Mouse (Mus musculus) gonadal fat pad, adult 2 months (tissue): ENCODE data around the gene Gm10100. TPM values are rescaled to one million over a fixed set of nuclear protein-coding genes. Genes with fewer than 3 reads are reported as not detected.
"Not testable (repeated sequence)": the region's sequence is repeated elsewhere in the genome, so short reads cannot be mapped to it uniquely, and the experiment has no call there.

ENCODE experiments used
- DNase-seq: peaks from one replicate; pipeline ENCODE4 v3.0.0-alpha.2; 2012; ENCODE audit warnings: low read depth
- polyA plus RNA-seq: library from polyadenylated mRNA; depleted of rRNA; stranded (reverse); fragments of >200 nt; gene quantifications from 2 replicates; pipeline ENCODE4 v1.2.3, GENCODE M21; 2012; rRNA removed

Gm10100 gene
- polyA plus RNA-seq, 1 experiment = not detected

GRCm38 (mm10) chr10:77752312-77752711, 26.0 kb downstream of the Gm10100 start:
- DNase-seq = not testable (repeated sequence)

GRCm38 (mm10) chr10:77753448-77753847, 27.2 kb downstream of the Gm10100 start:
- no peak for DNase-seq

- not testable (repeated sequence) for DNase-seq
These were observed 33.3 kb downstream of the Gm10100 start, which contains the start of gene Gm3233 for GRCm38 (mm10) chr10:77759582-77759981. TSS of gene Gm3233 (minus strand) at chr10:77759682.

- no peak for DNase-seq
These were observed 43.4 kb downstream of the Gm10100 start for GRCm38 (mm10) chr10:77769727-77770126.

- DNase-seq = not testable (repeated sequence)
These were observed 44.9 kb downstream of the Gm10100 start, which contains the start of gene Gm3238 for GRCm38 (mm10) chr10:77771225-77771624. TSS of gene Gm3238 (minus strand) at chr10:77771325.

- not testable (repeated sequence) for DNase-seq
These were observed 45.9 kb downstream of the Gm10100 start for GRCm38 (mm10) chr10:77772142-77772541.

Other genes starting within 250 kb of the Gm10100 start
- gene Fam207a, start 210.7 kb upstream of the Gm10100 start, polyA plus RNA-seq = 20.2 and 21.9 TPM in 2 replicates
- gene Itgb2, start 196.2 kb upstream of the Gm10100 start, polyA plus RNA-seq = 17.9 and 21.8 TPM in 2 replicates
- gene Pttg1ip, start 144.8 kb upstream of the Gm10100 start, polyA plus RNA-seq = 203 and 244 TPM in 2 replicates
- 270 and 286 TPM in 2 replicates for gene Sumo3, start 120.4 kb upstream of the Gm10100 start, polyA plus RNA-seq
- 0.75 TPM in 1 of 2 replicates, not detected in the other for gene Gm49325, start 120.3 kb upstream of the Gm10100 start, polyA plus RNA-seq
- gene Ube2g2, start 104.2 kb upstream of the Gm10100 start, polyA plus RNA-seq = 46.0 and 47.8 TPM in 2 replicates
- gene Tspear, start 39.9 kb upstream of the Gm10100 start, polyA plus RNA-seq = 0.54 and 1.1 TPM in 2 replicates
- gene Gm19402, start 35.7 kb upstream of the Gm10100 start, polyA plus RNA-seq = not detected in 2 replicates
- gene Gm9508, start 29.3 kb upstream of the Gm10100 start, polyA plus RNA-seq = not detected in 2 replicates
- not detected in 2 replicates for gene Gm10272, start 19.9 kb upstream of the Gm10100 start, polyA plus RNA-seq
- not detected in 2 replicates for gene Gm10024, start 15.0 kb upstream of the Gm10100 start, polyA plus RNA-seq
- not detected in 2 replicates for gene Gm10142, start 10.7 kb upstream of the Gm10100 start, polyA plus RNA-seq
- not detected in 2 replicates for gene Krtap12-1, start 5.9 kb upstream of the Gm10100 start, polyA plus RNA-seq
- not detected in 2 replicates for gene Gm18596, start 16.2 kb downstream of the Gm10100 start, polyA plus RNA-seq
- not detected in 2 replicates for gene Gm9736, start 24.9 kb downstream of the Gm10100 start, polyA plus RNA-seq
- gene Gm3233, start 33.2 kb downstream of the Gm10100 start, polyA plus RNA-seq = not detected in 2 replicates
- gene Gm3238, start 44.8 kb downstream of the Gm10100 start, polyA plus RNA-seq = not detected in 2 replicates
- not detected in 2 replicates for gene Gm7138, start 50.5 kb downstream of the Gm10100 start, polyA plus RNA-seq
- not detected in 2 replicates for gene Gm3250, start 56.1 kb downstream of the Gm10100 start, polyA plus RNA-seq
- not detected in 2 replicates for gene Gm7137, start 61.7 kb downstream of the Gm10100 start, polyA plus RNA-seq
- gene Gm9639, start 68.6 kb downstream of the Gm10100 start, polyA plus RNA-seq = not detected in 2 replicates
- gene Gm19668, start 72.6 kb downstream of the Gm10100 start, polyA plus RNA-seq = not detected in 2 replicates
- gene Gm9507, start 85.4 kb downstream of the Gm10100 start, polyA plus RNA-seq = not detected in 2 replicates
- gene Gm2696, start 88.2 kb downstream of the Gm10100 start, polyA plus RNA-seq = not detected in 2 replicates
- gene Krtap10-4, start 100.6 kb downstream of the Gm10100 start, polyA plus RNA-seq = not detected in 2 replicates
- gene Krtap10-10, start 109.5 kb downstream of the Gm10100 start, polyA plus RNA-seq = 0.11 TPM in 1 of 2 replicates, not detected in the other
- not detected in 2 replicates for gene Gm36176, start 120.3 kb downstream of the Gm10100 start, polyA plus RNA-seq
- gene Gm10318, start 126.4 kb downstream of the Gm10100 start, polyA plus RNA-seq = not detected in 2 replicates
- not detected in 2 replicates for gene Gm3285, start 135.5 kb downstream of the Gm10100 start, polyA plus RNA-seq
- 6.6 and 7.8 TPM in 2 replicates for gene Lrrc3, start 176.1 kb downstream of the Gm10100 start, polyA plus RNA-seq
- 1.1 and 2.1 TPM in 2 replicates for gene Trpm2, start 244.1 kb downstream of the Gm10100 start, polyA plus RNA-seq